Mouse (Mus musculus) layer of hippocampus, postnatal 36 days (tissue): Measurements from ENCODE around the gene Hat1. TPM values are rescaled to one million over a fixed set of nuclear protein-coding genes. Genes with fewer than 3 reads are reported as not detected.
A peak's percentile ranks its signal among the peaks of the same experiment; 100 is the strongest.

Experiments
- DNase-seq, 2 experiments: peaks; one replicate each; pipeline ENCODE4 v3.0.0; 2022
- total RNA-seq, 2 experiments: library from RNA; stranded (reverse); gene quantifications; 2 replicates each; pipeline ENCODE4 v1.2.3; 2021

Gene Hat1
- total RNA-seq, 2 experiments from 2014 or later: 15.7 to 15.8 TPM

DNA sequence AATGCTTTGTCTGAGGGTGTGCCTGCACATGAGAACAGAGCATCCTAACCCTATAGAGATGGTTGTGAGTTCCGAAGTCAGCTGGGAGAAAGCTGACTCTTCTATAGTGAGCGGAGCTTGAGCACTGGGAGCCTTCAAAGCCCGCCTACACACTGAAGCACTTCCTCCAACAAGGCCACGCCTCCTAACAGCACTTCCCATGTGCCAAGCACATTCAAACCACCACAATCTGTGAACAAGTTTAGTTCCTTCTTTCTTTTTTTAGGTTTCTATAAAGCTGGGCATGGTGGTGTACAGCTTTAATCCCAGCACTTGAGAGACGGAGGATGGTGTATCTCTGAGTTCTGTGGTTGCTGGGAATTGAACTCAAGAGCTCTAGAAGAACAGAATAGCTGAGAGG, 11.3 kb upstream of the Hat1 start:
- no peak for DNase-seq

- DNase-seq: no peak
Measured at GRCm38 (mm10) chr2:71381962-71382361, 6.8 kb upstream of the Hat1 start.

DNA sequence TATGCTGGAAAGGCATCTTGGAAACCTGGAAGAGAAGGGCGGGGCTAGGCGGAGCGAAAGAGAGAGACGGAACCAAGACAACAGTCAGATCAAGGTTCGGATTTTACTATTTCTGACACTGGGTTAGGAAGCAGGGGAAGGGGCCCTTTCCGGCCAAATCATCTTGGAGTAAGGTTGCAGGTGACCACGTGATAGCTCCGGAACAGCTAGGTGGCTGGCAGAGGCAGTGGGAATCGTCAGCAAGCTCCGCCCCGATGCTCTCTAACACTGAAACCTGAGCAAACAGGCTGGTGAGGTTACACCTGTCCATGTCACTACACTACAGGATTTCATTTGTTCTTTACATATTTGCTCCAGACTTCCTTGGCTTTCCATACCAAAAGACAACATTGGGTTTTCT, 4.9 kb upstream of the Hat1 start:
- DNase-seq: no peak

DNA sequence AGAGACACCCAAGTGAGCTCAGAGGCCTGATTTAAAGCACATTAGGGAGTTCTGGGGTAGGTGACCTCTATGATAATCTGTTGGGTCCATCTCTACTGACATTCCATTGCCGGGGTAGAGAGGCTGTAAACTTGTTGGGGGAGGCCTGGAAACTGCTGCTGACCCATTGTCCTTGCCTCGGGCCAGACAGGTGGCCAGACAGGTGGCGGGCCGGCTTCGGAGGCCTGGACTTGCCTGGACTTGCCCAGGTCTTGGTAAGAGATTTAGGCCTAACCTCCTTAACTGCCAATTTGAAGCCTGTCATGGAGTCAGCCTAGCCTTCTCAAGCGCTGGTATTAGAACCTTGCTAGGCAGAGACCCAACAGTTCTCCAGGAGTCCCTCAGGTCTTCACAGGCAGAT, 992 bp upstream of the Hat1 start:
- DNase-seq: no peak

DNA sequence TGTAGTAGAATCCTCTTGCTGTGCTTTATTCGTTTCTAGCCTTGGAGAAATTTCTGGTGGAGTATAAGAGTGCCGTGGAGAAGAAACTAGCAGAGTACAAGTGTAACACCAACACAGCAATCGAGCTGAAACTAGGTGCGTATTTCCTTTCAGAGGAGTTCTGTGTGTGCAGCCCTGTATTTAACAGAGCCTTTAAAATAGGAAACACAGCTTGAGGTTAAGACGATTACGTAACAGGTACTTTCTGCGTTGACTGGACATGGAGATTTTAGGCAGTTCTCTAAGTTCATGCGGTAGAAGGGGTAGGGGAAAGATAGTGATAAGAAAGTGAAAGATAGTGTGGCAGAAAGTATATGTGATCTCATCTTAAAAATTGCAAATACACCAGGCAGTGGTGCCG, 1.1 kb downstream of the Hat1 start:
- DNase-seq: no peak

DNA sequence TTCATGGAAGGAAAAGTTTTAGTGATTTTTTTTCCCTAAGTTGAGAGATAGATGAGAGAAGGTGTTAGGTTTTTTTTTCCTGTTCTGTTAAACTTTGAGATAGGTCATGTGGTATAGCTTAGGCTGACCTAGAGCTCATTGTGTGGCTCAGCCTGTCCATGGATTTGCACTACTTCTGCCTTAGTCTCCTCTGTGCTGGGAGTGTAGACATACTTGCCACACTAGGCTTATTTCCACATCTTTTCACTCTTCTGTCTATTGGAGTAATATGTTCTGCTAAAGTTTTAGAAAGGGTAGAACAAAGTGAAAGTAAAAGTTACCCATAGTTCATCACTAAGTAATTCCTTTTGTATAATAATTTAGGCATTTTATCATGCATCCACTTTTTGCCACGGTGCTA, 16.9 kb downstream of the Hat1 start:
- no peak for DNase-seq

DNA sequence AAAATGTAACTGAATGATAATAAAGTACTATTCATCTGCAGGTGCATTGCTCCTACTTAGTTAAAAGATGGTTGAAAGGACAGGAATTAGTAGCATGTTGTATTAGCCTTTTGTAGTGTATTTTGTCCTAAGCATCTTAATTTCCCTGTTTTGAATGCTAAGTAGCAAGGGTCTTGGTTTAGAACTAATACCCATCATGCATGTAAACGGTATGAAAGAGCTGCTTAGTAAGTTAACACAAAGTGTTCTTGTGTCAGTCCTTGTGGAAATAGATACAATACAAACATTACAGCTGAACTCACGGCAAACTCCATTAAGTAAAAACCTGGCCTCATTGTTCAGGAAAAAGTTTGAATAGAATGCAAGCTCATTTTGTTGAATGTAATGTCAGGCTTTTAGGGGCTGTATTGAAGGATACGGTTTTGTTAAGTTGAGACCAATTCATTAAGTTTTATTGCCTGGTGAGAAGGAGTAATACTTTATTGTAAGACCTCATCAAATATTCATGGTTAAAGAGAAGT, 30.1 kb downstream of the Hat1 start:
- no peak for DNase-seq

- DNase-seq: no peak
Measured at GRCm38 (mm10) chr2:71419408-71419807, 30.6 kb downstream of the Hat1 start.

DNA sequence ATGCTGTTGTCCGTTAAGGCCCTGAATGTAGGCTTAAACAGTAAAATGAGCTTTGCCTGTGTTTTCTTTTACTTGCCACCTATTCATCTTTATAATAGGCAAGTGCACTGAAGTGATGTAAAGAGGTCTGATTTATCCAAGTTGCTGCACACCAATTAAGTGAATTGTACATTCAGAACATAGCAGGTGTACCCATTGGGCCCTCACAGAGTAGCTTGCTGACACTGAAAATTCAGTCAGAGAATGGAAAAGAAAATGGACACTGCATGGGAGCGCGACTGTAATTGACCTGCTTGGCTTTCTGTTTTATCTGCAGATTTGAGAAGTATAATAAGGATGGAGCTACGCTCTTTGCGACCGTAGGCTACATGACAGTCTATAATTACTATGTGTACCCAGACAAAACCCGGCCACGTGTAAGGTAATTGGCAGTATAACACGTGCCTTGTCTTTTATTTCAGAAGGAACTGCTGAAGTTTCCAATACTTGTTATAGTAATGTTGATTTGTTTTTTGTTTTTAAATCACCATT, 32.2 kb downstream of the Hat1 start:
- DNase-seq: no peak

GRCm38 (mm10) chr2:71424545-71424944, 35.8 kb downstream of the Hat1 start:
- DNase-seq: no peak

DNA sequence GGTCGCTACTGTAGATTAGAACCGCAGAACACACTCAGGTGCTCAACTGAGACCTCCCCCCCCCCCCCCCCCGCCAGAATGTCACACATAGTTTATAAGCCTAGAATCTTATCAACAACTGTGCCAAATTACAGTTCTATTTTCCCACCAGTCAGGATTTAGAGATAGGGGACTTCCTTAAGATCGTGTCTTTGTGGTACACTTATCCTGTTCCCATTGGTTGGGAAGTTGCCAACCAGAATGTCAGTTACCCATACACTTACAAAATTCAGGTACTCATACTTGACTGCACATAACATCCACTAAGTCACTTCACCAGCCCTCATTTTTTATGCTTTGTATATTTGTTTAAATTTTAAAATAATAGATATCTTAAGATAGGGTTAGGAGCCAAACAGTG, 46.7 kb downstream of the Hat1 start:
- no peak for DNase-seq

GRCm38 (mm10) chr2:71443376-71443775, 54.6 kb downstream of the Hat1 start:
- no peak for DNase-seq

DNA sequence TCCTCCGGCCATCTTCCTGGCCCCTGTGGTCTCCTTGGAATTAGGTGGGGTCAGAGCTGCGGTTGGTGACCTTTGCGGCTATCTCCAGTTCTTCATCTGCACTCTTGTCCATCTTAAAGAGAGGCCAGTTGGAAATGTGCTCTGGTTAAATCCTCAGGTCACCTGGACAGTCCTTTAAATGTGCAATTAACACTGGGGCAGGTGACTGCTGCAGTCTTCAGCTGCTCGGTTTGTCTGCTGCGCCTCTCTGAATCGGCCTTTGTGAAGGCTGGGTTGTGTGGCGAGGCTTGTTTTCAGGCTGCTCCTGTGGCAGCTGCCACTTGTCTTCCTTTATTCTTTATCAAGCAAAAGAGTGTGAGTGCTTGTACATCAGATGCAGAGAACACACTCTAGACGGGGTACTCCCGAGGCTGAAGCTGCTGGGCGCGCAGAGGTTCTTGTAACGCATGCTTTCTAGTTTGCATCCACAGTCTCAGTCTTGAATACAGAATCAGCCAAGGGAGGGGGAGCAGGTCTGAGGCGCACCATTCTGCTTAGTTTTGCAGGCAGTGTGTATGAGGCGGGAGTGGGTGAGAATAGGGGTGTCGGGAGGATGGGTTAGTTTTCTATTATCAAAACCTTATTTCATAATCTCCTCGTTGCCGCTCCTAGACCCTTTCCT, 56.9 kb downstream of the Hat1 start:
- DNase-seq: peak in 1 of 2 experiments; percentile 10

DNA sequence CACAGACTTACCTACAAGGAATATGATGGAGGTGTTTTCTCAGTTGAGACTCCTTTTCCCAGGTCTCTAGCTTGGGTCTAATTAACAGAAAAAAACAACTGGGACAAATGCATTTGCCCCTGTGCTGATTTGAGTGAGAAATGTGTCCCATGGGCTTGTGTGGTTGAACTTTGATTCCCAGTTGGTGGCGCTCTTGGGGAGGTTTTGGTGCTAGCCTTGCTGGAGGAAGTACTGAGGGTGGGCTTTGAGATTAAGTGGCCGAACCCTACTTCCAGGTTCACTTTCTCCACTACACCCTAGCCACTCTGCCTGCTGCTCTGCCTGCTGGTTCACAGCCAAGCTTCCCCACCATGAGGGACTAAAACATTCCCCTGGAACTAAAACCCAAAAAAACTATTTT, 60.8 kb downstream of the Hat1 start:
- DNase-seq: no peak

GRCm38 (mm10) chr2:71451761-71452160, 63.0 kb downstream of the Hat1 start:
- no peak for DNase-seq

GRCm38 (mm10) chr2:71453161-71453916, 64.6 kb downstream of the Hat1 start, which contains the start of gene Metap1d:
Metap1d (plus strand) TSS chr2:71453276.
- peak; percentile 93 to 94 for DNase-seq

DNA sequence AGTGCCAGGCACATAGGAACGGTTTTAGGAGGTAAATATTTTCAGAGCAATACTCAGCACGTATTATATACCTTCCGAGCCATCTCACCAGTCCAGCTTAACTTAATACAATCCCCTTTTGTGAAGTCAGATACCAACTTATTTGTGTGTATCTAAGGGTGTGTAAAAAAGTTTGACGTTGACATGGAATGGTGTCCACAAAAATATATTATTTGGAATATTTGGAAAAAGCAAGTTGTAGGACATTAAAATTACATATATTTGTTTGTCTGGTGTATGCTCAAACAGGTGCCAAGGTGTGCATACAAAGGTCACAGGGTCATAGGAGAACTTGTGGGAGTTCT, 65.1 kb downstream of the Hat1 start:
- DNase-seq: no peak

GRCm38 (mm10) chr2:71458624-71459023, 69.9 kb downstream of the Hat1 start:
- no peak for DNase-seq

- no peak for DNase-seq
Measured at GRCm38 (mm10) chr2:71459659-71460058, 70.9 kb downstream of the Hat1 start.

DNA sequence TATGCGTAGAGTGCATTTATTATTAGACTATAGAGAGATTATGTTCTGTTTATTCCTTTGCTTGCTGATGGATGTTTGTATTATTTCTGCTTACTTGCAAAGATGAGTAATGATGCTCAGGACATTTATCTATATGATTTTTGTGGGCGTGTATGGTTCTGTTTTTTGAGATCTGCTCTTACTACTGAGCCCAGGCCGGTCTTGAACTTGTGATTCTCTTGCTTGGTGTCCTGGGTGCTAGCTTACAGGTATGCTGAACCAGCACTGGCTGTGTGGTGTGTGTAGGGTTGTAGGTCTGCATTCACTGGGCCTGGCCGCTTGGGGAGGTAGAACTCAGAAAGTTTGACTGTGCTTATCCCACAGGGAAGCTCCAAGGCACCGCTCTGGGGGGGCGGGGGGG, 72.4 kb downstream of the Hat1 start:
- no peak for DNase-seq

DNA sequence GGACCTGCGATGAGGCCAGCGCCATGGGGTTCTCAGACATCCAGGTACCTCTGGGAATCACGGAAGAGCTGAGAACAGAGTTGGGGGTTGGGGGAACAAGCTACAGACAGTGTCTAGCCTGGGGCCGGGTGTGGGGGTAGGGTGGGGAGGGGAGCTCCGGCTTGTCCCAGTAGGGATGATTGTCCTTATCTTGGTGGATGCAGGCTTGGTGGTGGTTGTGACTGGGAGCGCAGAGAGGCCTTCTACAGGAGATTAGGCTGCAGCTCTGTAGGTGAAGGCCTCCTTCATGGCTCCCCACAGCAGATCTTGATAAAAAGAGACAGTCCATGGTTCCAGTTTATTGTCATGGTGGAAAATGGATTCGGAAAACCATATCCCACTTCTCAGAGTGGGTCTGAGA, 72.8 kb downstream of the Hat1 start:
- no peak for DNase-seq

GRCm38 (mm10) chr2:71462066-71462465, 73.3 kb downstream of the Hat1 start:
- DNase-seq: no peak

DNA sequence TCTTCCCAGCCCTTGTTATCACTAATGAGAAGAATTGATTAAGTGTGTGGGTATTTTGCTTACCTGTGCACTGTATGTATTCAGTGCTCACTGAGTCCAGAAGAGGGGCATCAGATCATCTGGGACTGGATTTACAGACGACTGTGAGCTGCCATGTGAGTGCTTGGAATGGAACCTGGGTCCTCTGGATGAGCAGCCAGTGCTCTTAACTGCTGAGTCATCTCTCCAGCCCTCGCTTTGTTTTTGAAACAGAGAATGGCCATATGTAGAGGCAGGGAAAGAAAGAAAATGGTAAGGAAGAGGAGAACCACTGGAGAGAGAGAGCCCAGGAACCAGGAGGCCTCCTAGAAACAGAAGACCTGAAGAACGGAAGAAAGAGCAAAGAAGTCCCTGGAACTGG, 73.8 kb downstream of the Hat1 start:
- DNase-seq: no peak

GRCm38 (mm10) chr2:71466103-71466502, 77.3 kb downstream of the Hat1 start:
- no peak for DNase-seq
